Mouse (Mus musculus): ENCODE data around the gene Tex33.

- TF ChIP-seq POLR2A (IDR thresholded peaks at IDR 0.05; ENCODE audit: low read depth, low read length) = no peak
- no peak for TF ChIP-seq CTCF (IDR thresholded peaks at IDR 0.05; ENCODE audit: borderline replicate concordance, insufficient read depth, low read length)
Measured at GRCm38 (mm10) chr15:78332981-78333380, 62.7 kb downstream of the Tex33 start.
